ENCODE assay signal across 8 mouse cellular contexts in the genomic region with DNA sequence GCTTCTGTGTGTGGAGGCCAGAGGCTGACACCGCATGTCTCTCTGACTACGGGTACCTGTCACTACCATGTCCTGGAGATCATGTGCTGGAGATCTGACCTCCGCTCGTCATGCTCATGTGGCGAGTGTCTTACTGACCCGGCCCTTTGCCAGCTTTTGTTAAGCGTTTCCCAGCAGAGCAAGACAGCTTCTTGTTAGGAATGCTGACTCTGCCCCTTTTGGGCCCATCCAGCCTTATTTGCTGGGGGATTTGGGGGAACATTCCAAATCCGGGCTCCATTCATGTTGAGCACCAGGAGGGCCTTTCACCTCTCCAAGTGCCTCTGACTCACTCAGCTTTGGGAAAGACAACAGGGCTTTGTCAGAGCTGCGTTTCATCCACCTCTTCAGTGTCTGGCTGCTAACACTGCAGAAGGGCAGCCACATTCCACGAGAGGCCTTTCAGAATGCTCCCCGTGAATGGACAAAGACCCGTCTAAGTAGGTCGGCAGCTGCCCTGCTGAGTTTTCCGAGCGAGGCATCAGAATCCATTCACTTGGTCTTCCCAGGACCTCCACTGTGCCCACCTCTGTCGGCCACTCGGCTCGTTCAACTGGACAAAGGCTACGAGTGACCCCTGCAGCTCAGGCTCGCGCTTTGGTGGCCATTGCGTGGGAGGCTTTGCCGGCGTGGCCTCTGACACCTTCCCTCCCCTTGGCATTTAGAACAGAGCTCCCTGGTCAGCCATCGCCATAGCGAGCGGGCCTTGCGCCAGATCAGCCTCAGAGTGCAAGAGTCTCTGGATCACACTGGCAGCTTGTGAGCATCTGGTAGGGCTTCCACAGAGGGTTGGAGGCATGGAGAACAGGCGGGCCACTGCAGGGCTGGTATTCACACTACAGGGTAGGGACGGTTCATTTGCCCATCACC. TPM values are rescaled to one million over a fixed set of nuclear protein-coding genes. Genes with fewer than 3 reads are reported as not detected.
DNase-seq lines count a peak whose midpoint lies in the region; ATAC-seq lines count a peak whose summit lies in the region.

No protein-coding gene starts in this region.

- no peak for DNase-seq in lung, postnatal 25 days (ENCODE audit: low spot score)
- DNase-seq in embryo, embryonic 9.5 days (ENCODE audit: extremely low spot score), result peak; percentile 53
- DNase-seq in kidney, postnatal 10 days, result peak; percentile 32
- DNase-seq in neural tube, embryonic 11.5 days (ENCODE audit: low spot score), result peak; percentile 36
- no peak for DNase-seq in urinary bladder, postnatal 4 days (ENCODE audit: low spot score in 2 of 2)
- no peak for DNase-seq in yolk sac, embryonic 10.5 days (ENCODE audit: low spot score)

- ATAC-seq in lung, embryonic 15.5 days (ENCODE audit: borderline replicate concordance, extremely low read depth, low FRiP score, low TSS enrichment), result peak; percentile 60; the same call in 1 of the 2 replicates
- ATAC-seq in neural tube, embryonic 11.5 days (ENCODE audit: insufficient read depth, low FRiP score, low TSS enrichment), result peak; percentile 13; the same call in 1 of the 2 replicates
- ATAC-seq in megakaryocyte progenitor cell, adult 5-6 weeks (replicated peaks; ENCODE audit: poor library complexity), result no peak

- H3K4me1 ChIP-seq in lung, embryonic 15.5 days, result peaks cover 26% of the 10 kb centered on the region
- H3K4me1 ChIP-seq in neural tube, embryonic 11.5 days (ENCODE audit: control insufficient read depth, insufficient read depth, low read length), result 0 out of 2 replicates have a peak, but pooled peaks cover 6% of the 10 kb centered on the region

- 59% methylated on average over 30 of the region's 30 CpGs for WGBS in lung, embryonic 15.5 days
- WGBS in neural tube, embryonic 11.5 days, result 49% methylated on average over 30 of the region's 30 CpGs

- H3K36me3 ChIP-seq in lung, embryonic 15.5 days, result no peaks in the 10 kb centered on the region
- no peaks in the 10 kb centered on the region for H3K36me3 ChIP-seq in neural tube, embryonic 11.5 days (ENCODE audit: control insufficient read depth, insufficient read depth, low read length)

- H3K9ac ChIP-seq in lung, embryonic 15.5 days, result no peak overlapping the region
- no peak overlapping the region for H3K9ac ChIP-seq in neural tube, embryonic 11.5 days (ENCODE audit: low read length)

- no peaks in the 10 kb centered on the region for H3K9me3 ChIP-seq in lung, embryonic 15.5 days
- H3K9me3 ChIP-seq in neural tube, embryonic 11.5 days (ENCODE audit: control insufficient read depth, low read length), result no peaks in the 10 kb centered on the region

- peak overlapping the region; percentile 78 for H3K27ac ChIP-seq in lung, embryonic 15.5 days
- no peak overlapping the region for H3K27ac ChIP-seq in neural tube, embryonic 11.5 days (ENCODE audit: low read depth, low read length)

- no peaks in the 10 kb centered on the region for H3K27me3 ChIP-seq in lung, embryonic 15.5 days
- H3K27me3 ChIP-seq in neural tube, embryonic 11.5 days (ENCODE audit: control insufficient read depth, insufficient read depth, low read length), result no peaks in the 10 kb centered on the region

- H3K4me3 ChIP-seq in lung, embryonic 15.5 days, result no peak overlapping the region
- no peak overlapping the region for H3K4me3 ChIP-seq in neural tube, embryonic 11.5 days (ENCODE audit: low read depth, low read length)

- H3K4me2 ChIP-seq in lung, embryonic 15.5 days, result no peak overlapping the region
- no peak overlapping the region for H3K4me2 ChIP-seq in neural tube, embryonic 11.5 days (ENCODE audit: low read depth)

RNA-seq across cellular contexts. Expression of a gene that starts 58.3 kb away (rescaled TPM):
- 2.8 and 3.3 TPM in 2 replicates for polyA plus RNA-seq in lung, embryonic 15.5 days (2015; fragmentation: Nextera tagmentation; extraction: Ambion mirVana)
- 0.50 and 1.0 TPM in 2 replicates for polyA plus RNA-seq in neural tube, embryonic 11.5 days (2014; fragmentation: Nextera tagmentation; extraction: Ambion mirVana)
- total RNA-seq in megakaryocyte progenitor cell, adult 5-6 weeks (2015), result not detected in 2 replicates
- total RNA-seq in megakaryocyte progenitor cell, adult 5-6 weeks (2017), result not detected in 2 replicates

Comparison
In these comparisons a context has a peak if more than half of its experiments do, and no peak if none do; other contexts are left out.
1. DNase-seq: peak in embryo, embryonic 9.5 days (single experiment), kidney, postnatal 10 days (single experiment) and neural tube, embryonic 11.5 days (single experiment); none in lung, postnatal 25 days (single experiment), urinary bladder, postnatal 4 days (0 of 2) and yolk sac, embryonic 10.5 days (single experiment).